Mouse (Mus musculus) skeletal muscle tissue, adult 2 months (tissue): ENCODE data around the gene Tsc22d1.

Source experiments
- DNase-seq: peaks from one replicate; pipeline ENCODE4 v3.0.0-alpha.2; 2012; ENCODE audit warnings: low read depth, low spot score

Tsc22d1 gene

GRCm38 (mm10) chr14:76518217-76518616 lies 103.5 kb downstream of the Tsc22d1 start:
- DNase-seq: no peak

- DNase-seq: no peak
These were observed 105.8 kb downstream of the Tsc22d1 start for GRCm38 (mm10) chr14:76520606-76521005.

- DNase-seq: no peak
These were observed 106.5 kb downstream of the Tsc22d1 start for GRCm38 (mm10) chr14:76521308-76521707.

- DNase-seq: no peak
These were observed 108.6 kb downstream of the Tsc22d1 start for GRCm38 (mm10) chr14:76523344-76523743.

GRCm38 (mm10) chr14:76526467-76526866 lies 111.7 kb downstream of the Tsc22d1 start:
- no peak for DNase-seq

- DNase-seq: peak; percentile 56
These were observed 112.4 kb downstream of the Tsc22d1 start for GRCm38 (mm10) chr14:76527030-76527719.

GRCm38 (mm10) chr14:76527758-76528313 lies 113.1 kb downstream of the Tsc22d1 start:
- no peak for DNase-seq

- peak; percentile 61 for DNase-seq
These were observed 113.9 kb downstream of the Tsc22d1 start for GRCm38 (mm10) chr14:76528641-76529040.

GRCm38 (mm10) chr14:76531027-76531660 lies 116.4 kb downstream of the Tsc22d1 start:
- no peak for DNase-seq

- DNase-seq: no peak
These were observed 117.8 kb downstream of the Tsc22d1 start for GRCm38 (mm10) chr14:76532257-76533169.

GRCm38 (mm10) chr14:76533170-76533815 lies 118.5 kb downstream of the Tsc22d1 start:
- no peak for DNase-seq

- DNase-seq: no peak
These were observed 120.3 kb downstream of the Tsc22d1 start for GRCm38 (mm10) chr14:76535096-76535495.

GRCm38 (mm10) chr14:76536921-76537320 lies 122.2 kb downstream of the Tsc22d1 start:
- no peak for DNase-seq

- DNase-seq: no peak
These were observed 125.4 kb downstream of the Tsc22d1 start for GRCm38 (mm10) chr14:76540005-76540670.

- DNase-seq: no peak
These were observed 126.6 kb downstream of the Tsc22d1 start for GRCm38 (mm10) chr14:76541341-76541740.

- no peak for DNase-seq
These were observed 129.4 kb downstream of the Tsc22d1 start for GRCm38 (mm10) chr14:76544136-76544535.

- no peak for DNase-seq
These were observed 140.7 kb downstream of the Tsc22d1 start for GRCm38 (mm10) chr14:76555263-76556030.

GRCm38 (mm10) chr14:76556031-76556851 lies 141.5 kb downstream of the Tsc22d1 start:
- DNase-seq: no peak

GRCm38 (mm10) chr14:76556852-76557208 lies 142.1 kb downstream of the Tsc22d1 start, which contains the start of gene Serp2:
Gene Serp2, minus strand, starts transcription at chr14:76556889.
- no peak for DNase-seq
